In genomic region chr6:53821041-53821501, GRCm38 (mm10) we compare ENCODE assay signal across 8 mouse cellular contexts. TPM values are rescaled to one million over a fixed set of nuclear protein-coding genes. Genes with fewer than 3 reads are reported as not detected.
DNase-seq lines count a peak whose midpoint lies in the region; ATAC-seq lines count a peak whose summit lies in the region.

No protein-coding gene starts in this region.

- peak overlapping the region; percentile 66 for H3K9ac ChIP-seq in forebrain, embryonic 13.5 days
- peak overlapping the region; percentile 63 for H3K9ac ChIP-seq in hindbrain, embryonic 14.5 days

- peaks cover 60% of the 10 kb centered on the region for H3K27me3 ChIP-seq in forebrain, embryonic 13.5 days
- H3K27me3 ChIP-seq in hindbrain, embryonic 14.5 days (ENCODE audit: control insufficient read depth, insufficient read depth, low read length): peaks cover 65% of the 10 kb centered on the region

- H3K9me3 ChIP-seq in forebrain, embryonic 13.5 days (replicated peaks): no peaks in the 10 kb centered on the region
- no peaks in the 10 kb centered on the region for H3K9me3 ChIP-seq in hindbrain, embryonic 14.5 days (ENCODE audit: control insufficient read depth, low read length)

- DNase-seq in retina, embryonic 14.5 days (ENCODE audit: low spot score): peak; percentile 31
- DNase-seq in retina, postnatal 1 day: no peak
- no peak for DNase-seq in hindbrain, embryonic 14.5 days (ENCODE audit: low spot score)
- peak; percentile 57 for DNase-seq in lung, postnatal 14 days
- no peak for DNase-seq in adrenal gland, adult 18-20 months (ENCODE audit: low spot score in 2 of 2)
- no peak for DNase-seq in cerebellum, adult 9-10 months

- peak overlapping the region; percentile 35; the same call in 1 of the 2 replicates for H3K27ac ChIP-seq in forebrain, embryonic 13.5 days
- peak overlapping the region; percentile 70 for H3K27ac ChIP-seq in hindbrain, embryonic 14.5 days

- WGBS in forebrain, embryonic 13.5 days: 2% methylated on average over 18 of the region's 18 CpGs
- 1% methylated on average over 18 of the region's 18 CpGs for WGBS in hindbrain, embryonic 14.5 days

- peak overlapping the region; percentile 52 for H3K4me3 ChIP-seq in forebrain, embryonic 13.5 days
- peak overlapping the region; percentile 51 for H3K4me3 ChIP-seq in hindbrain, embryonic 14.5 days (replicated peaks; ENCODE audit: low read length)

- peaks cover 42% of the 10 kb centered on the region for H3K4me1 ChIP-seq in forebrain, embryonic 13.5 days
- H3K4me1 ChIP-seq in hindbrain, embryonic 14.5 days (replicated peaks; ENCODE audit: control insufficient read depth, insufficient read depth, low read length): peaks cover 35% of the 10 kb centered on the region; the same call in 1 of the 2 replicates

- H3K4me2 ChIP-seq in forebrain, embryonic 13.5 days: peak overlapping the region; percentile 73
- H3K4me2 ChIP-seq in hindbrain, embryonic 14.5 days (replicated peaks): peak overlapping the region; percentile 90

- no peaks in the 10 kb centered on the region for H3K36me3 ChIP-seq in forebrain, embryonic 13.5 days (ENCODE audit: poor library complexity, severe bottlenecking)
- no peaks in the 10 kb centered on the region for H3K36me3 ChIP-seq in hindbrain, embryonic 14.5 days (replicated peaks; ENCODE audit: control insufficient read depth, insufficient read depth)

- ATAC-seq in forebrain, embryonic 13.5 days: no peak
- no peak for ATAC-seq in hindbrain, embryonic 14.5 days (ENCODE audit: low FRiP score)
- ATAC-seq in activated CD4-positive, CD25-positive, alpha-beta regulatory T cell, adult 4 months: no peak

RNA-seq across cellular contexts. Expression of gene Tril, which starts 0.4 kb away (rescaled TPM):
- polyA plus RNA-seq in forebrain, embryonic 13.5 days (2015; fragmentation: Nextera tagmentation; extraction: Ambion mirVana): 5.6 and 6.3 TPM in 2 replicates
- 14.3 and 16.2 TPM in 2 replicates for polyA plus RNA-seq in hindbrain, embryonic 14.5 days (2014; fragmentation: Nextera tagmentation; extraction: Ambion mirVana)
- 1 to 10 TPM; 4.9 to 6.2 TPM for total RNA-seq in adrenal gland, adult 18-20 months (2021)
- polyA plus RNA-seq in activated CD4-positive, CD25-positive, alpha-beta regulatory T cell, adult 4 months (2017; shearing (Covaris generic)): not detected

Comparison
In these comparisons a context has a peak if more than half of its experiments do, and no peak if none do; other contexts are left out.
1. DNase-seq: peak in retina, embryonic 14.5 days (single experiment) and lung, postnatal 14 days (single experiment); none in retina, postnatal 1 day (single experiment), hindbrain, embryonic 14.5 days (single experiment), adrenal gland, adult 18-20 months (0 of 2) and cerebellum, adult 9-10 months (single experiment).